Mouse (Mus musculus) megakaryocyte, adult 5-6 weeks (primary cell): ENCODE measurements at regions not wholly inside any gene's neighbourhood (a gene's known extent, or its start where the extent isn't known, plus 50 kb on each side); places are given as distances from the start of the nearest gene placed in this dataset.

Source experiments
- ATAC-seq: 2 replicates; pipeline ENCODE4 v1.8.0; 2016; ENCODE audit warnings: mild to moderate bottlenecking, inconsistent platforms; ENCODE audit not compliant: poor library complexity, severe bottlenecking

- no peak for ATAC-seq
Observed at GRCm38 (mm10) chr9:120804760-120805294, 124.2 kb upstream of the Ctnnb1 start.

GRCm38 (mm10) chr9:120808741-120809425 lies 120.1 kb upstream of the Ctnnb1 start:
- ATAC-seq: no peak

- ATAC-seq: no peak
Observed at GRCm38 (mm10) chr9:120811522-120811921, 117.5 kb upstream of the Ctnnb1 start.

- ATAC-seq: no peak
Observed at GRCm38 (mm10) chr9:120812667-120813210, 116.3 kb upstream of the Ctnnb1 start.

- no peak for ATAC-seq
Observed at GRCm38 (mm10) chr9:120814286-120814685, 114.7 kb upstream of the Ctnnb1 start.

GRCm38 (mm10) chr9:120818726-120819317 lies 110.2 kb upstream of the Ctnnb1 start:
- ATAC-seq: no peak

- no peak for ATAC-seq
Observed at GRCm38 (mm10) chr9:120820892-120821291, 108.1 kb upstream of the Ctnnb1 start.

GRCm38 (mm10) chr9:120823397-120823796 lies 105.6 kb upstream of the Ctnnb1 start:
- no peak for ATAC-seq

- peak; percentile 85 for ATAC-seq
Observed at GRCm38 (mm10) chr9:120826266-120826665, 102.8 kb upstream of the Ctnnb1 start.

GRCm38 (mm10) chr9:120830526-120830925 lies 98.5 kb upstream of the Ctnnb1 start:
- ATAC-seq: no peak

- ATAC-seq: no peak
Observed at GRCm38 (mm10) chr9:120834166-120834565, 94.8 kb upstream of the Ctnnb1 start.

- ATAC-seq: no peak
Observed at GRCm38 (mm10) chr9:120835621-120836020, 93.4 kb upstream of the Ctnnb1 start.

- no peak for ATAC-seq
Observed at GRCm38 (mm10) chr9:120837431-120838150, 91.4 kb upstream of the Ctnnb1 start.

- no peak for ATAC-seq
Observed at GRCm38 (mm10) chr9:120843753-120844152, 85.3 kb upstream of the Ctnnb1 start.

GRCm38 (mm10) chr9:120845538-120845937 lies 83.5 kb upstream of the Ctnnb1 start:
- ATAC-seq: no peak

GRCm38 (mm10) chr9:120847649-120848048 lies 81.4 kb upstream of the Ctnnb1 start:
- no peak for ATAC-seq

GRCm38 (mm10) chr9:120848962-120849361 lies 80.1 kb upstream of the Ctnnb1 start:
- no peak for ATAC-seq

- no peak for ATAC-seq
Observed at GRCm38 (mm10) chr9:120850092-120850491, 78.9 kb upstream of the Ctnnb1 start.

- no peak for ATAC-seq
Observed at GRCm38 (mm10) chr9:120851914-120852313, 77.1 kb upstream of the Ctnnb1 start.

GRCm38 (mm10) chr9:120852572-120852971 lies 76.4 kb upstream of the Ctnnb1 start:
- no peak for ATAC-seq

- no peak for ATAC-seq
Observed at GRCm38 (mm10) chr9:120853032-120853597, 75.9 kb upstream of the Ctnnb1 start.
